Mouse (Mus musculus) retina, embryonic 14.5 days (tissue): Measurements from ENCODE around the gene Tbc1d8.

Experiments used
- DNase-seq: peaks from one replicate; pipeline ENCODE4 v3.0.0-alpha.2; 2015; ENCODE audit warnings: low spot score

The Tbc1d8 gene

GRCm38 (mm10) chr1:39478896-39479200 is 293 bp upstream of the Tbc1d8 start:
- no peak for DNase-seq

GRCm38 (mm10) chr1:39477064-39477463 is 1.5 kb downstream of the Tbc1d8 start:
- DNase-seq, result no peak

- DNase-seq, result no peak
These were observed 2.2 kb downstream of the Tbc1d8 start for GRCm38 (mm10) chr1:39476341-39476740.

- no peak for DNase-seq
These were observed 4.0 kb downstream of the Tbc1d8 start for GRCm38 (mm10) chr1:39474516-39474915.

GRCm38 (mm10) chr1:39471298-39471902 is 7.2 kb downstream of the Tbc1d8 start:
- no peak for DNase-seq

- no peak for DNase-seq
These were observed 9.6 kb downstream of the Tbc1d8 start for GRCm38 (mm10) chr1:39468982-39469381.

GRCm38 (mm10) chr1:39466526-39466925 is 12.0 kb downstream of the Tbc1d8 start:
- no peak for DNase-seq

GRCm38 (mm10) chr1:39464760-39465159 is 13.8 kb downstream of the Tbc1d8 start:
- no peak for DNase-seq

- DNase-seq, result no peak
These were observed 15.6 kb downstream of the Tbc1d8 start for GRCm38 (mm10) chr1:39462937-39463444.

- no peak for DNase-seq
These were observed 16.5 kb downstream of the Tbc1d8 start for GRCm38 (mm10) chr1:39462036-39462435.

- DNase-seq, result no peak
These were observed 18.1 kb downstream of the Tbc1d8 start for GRCm38 (mm10) chr1:39460495-39460894.

GRCm38 (mm10) chr1:39457887-39458874 is 20.4 kb downstream of the Tbc1d8 start:
- DNase-seq, result no peak

GRCm38 (mm10) chr1:39456421-39456853 is 22.1 kb downstream of the Tbc1d8 start:
- DNase-seq, result no peak

GRCm38 (mm10) chr1:39455350-39456023 is 23.1 kb downstream of the Tbc1d8 start:
- no peak for DNase-seq

- DNase-seq, result no peak
These were observed 23.8 kb downstream of the Tbc1d8 start for GRCm38 (mm10) chr1:39454783-39455175.

GRCm38 (mm10) chr1:39454108-39454782 is 24.3 kb downstream of the Tbc1d8 start:
- DNase-seq, result no peak

GRCm38 (mm10) chr1:39452203-39452602 is 26.4 kb downstream of the Tbc1d8 start:
- DNase-seq, result no peak

- DNase-seq, result peak; percentile 26
These were observed 28.4 kb downstream of the Tbc1d8 start for GRCm38 (mm10) chr1:39450069-39450728.

- no peak for DNase-seq
These were observed 29.2 kb downstream of the Tbc1d8 start for GRCm38 (mm10) chr1:39449251-39449790.

- DNase-seq, result no peak
These were observed 29.7 kb downstream of the Tbc1d8 start for GRCm38 (mm10) chr1:39448819-39449218.

- no peak for DNase-seq
These were observed 30.3 kb downstream of the Tbc1d8 start for GRCm38 (mm10) chr1:39448238-39448637.
